Mouse (Mus musculus) myocyte (in vitro differentiated cells): ENCODE measurements around the gene Snx29.

Experiments
- MYOD1 ChIP-seq, 3 experiments: IDR thresholded peaks; one replicate each; pipeline ENCODE4 v1.6.1; 2011; ENCODE audit warnings: control low read depth in 2 of 3, low read depth in 2 of 3, mild to moderate bottlenecking in 2 of 3, moderate library complexity in 1 of 3; ENCODE audit not compliant: insufficient read length in 2 of 3, control insufficient read depth in 1 of 3
- POLR2A ChIP-seq: IDR thresholded peaks from one replicate; pipeline ENCODE4 v1.6.1; 2011; ENCODE audit warnings: low read depth, mild to moderate bottlenecking, control low read depth, moderate library complexity; ENCODE audit not compliant: insufficient read length
- POLR2AphosphoS2 ChIP-seq: IDR thresholded peaks from one replicate; pipeline ENCODE4 v1.6.1; 2011; ENCODE audit warnings: low read depth, control low read depth; ENCODE audit not compliant: insufficient read length
- TCF12 ChIP-seq: IDR thresholded peaks from one replicate; pipeline ENCODE4 v1.6.1; 2011; ENCODE audit warnings: mild to moderate bottlenecking, control low read depth; ENCODE audit not compliant: poor library complexity, insufficient read depth, severe bottlenecking

GRCm38 (mm10) chr16:11407932-11408620, 85.4 kb downstream of the Snx29 start:
- TF ChIP-seq POLR2A (no peak), MYOD1 (IDR thresholded peaks at IDR 0.05; ENCODE audit: control insufficient read depth in 1 of 3, insufficient read length in 2 of 3, low read depth in 2 of 3) (no peak), TCF12 (no peak), POLR2AphosphoS2 (no peak)
